In the genomic region with DNA sequence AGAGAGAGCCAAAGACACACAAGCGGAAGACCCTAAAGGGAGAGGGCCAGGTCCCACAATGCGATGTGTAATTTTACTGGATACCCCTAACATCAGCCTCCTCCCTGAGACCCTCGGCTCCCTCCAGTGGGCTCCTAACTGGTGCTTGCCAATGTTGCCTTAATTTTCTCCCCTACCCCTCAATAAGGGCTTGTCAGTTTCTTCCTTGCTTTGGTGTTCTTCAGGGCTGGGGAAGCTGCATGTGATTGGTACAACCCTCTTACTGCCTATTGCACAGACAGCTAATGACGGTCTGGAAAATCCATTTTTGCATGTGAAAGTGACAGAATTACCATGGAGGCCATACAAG, we compare ENCODE assay signal across 9 mouse cellular contexts. TPM values are rescaled to one million over a fixed set of nuclear protein-coding genes. Genes with fewer than 3 reads are reported as not detected.
DNase-seq lines count a peak whose midpoint lies in the region; ATAC-seq and TF ChIP-seq lines count a peak whose summit lies in the region.
"Had no signal": no experiment of that assay in that cellular context is flagged by ENCODE, and none has a peak within 500 bp of the region (broad histone marks: within the 10 kb centered on the region; RNA-seq: fewer than 3 reads in every experiment).

No protein-coding gene starts in this region.

- H3K4me3 ChIP-seq in kidney, embryonic 14.5 days (ENCODE audit: low read length), result peak overlapping the region; percentile 75
- H3K4me3 ChIP-seq in embryonic facial prominence, embryonic 10.5 days, result peak overlapping the region; percentile 90
- peak overlapping the region; percentile 6 for H3K4me3 ChIP-seq in hindbrain, postnatal 0 days (ENCODE audit: low read length)
- peak overlapping the region; percentile 84 for H3K4me3 ChIP-seq in midbrain, embryonic 15.5 days
- H3K4me3 ChIP-seq: layer of hippocampus, adult 2 months had no signal

- peak overlapping the region; percentile 92 for H3K4me2 ChIP-seq in kidney, embryonic 14.5 days (replicated peaks; ENCODE audit: low read depth, low read length)
- peak overlapping the region; percentile 95 for H3K4me2 ChIP-seq in hindbrain, postnatal 0 days (ENCODE audit: low read depth, low read length)
- peak overlapping the region; percentile 84 for H3K4me2 ChIP-seq in midbrain, embryonic 15.5 days

- H3K9ac ChIP-seq in kidney, embryonic 14.5 days (ENCODE audit: low read depth, low read length), result peak overlapping the region; percentile 28; the same call in 1 of the 2 replicates
- H3K9ac ChIP-seq in hindbrain, postnatal 0 days (replicated peaks; ENCODE audit: low read length), result peak overlapping the region; percentile 28; the same call in 1 of the 2 replicates
- H3K9ac ChIP-seq in midbrain, embryonic 15.5 days, result peak overlapping the region; percentile 12; the same call in 1 of the 2 replicates

- no peak for ATAC-seq in kidney, embryonic 14.5 days (ENCODE audit: low FRiP score, low TSS enrichment)
- ATAC-seq in hindbrain, postnatal 0 days, result no peak
- ATAC-seq in midbrain, embryonic 15.5 days (replicated peaks), result no peak

- DNase-seq in kidney, postnatal 14 days, result no peak
- no peak for DNase-seq in embryonic facial prominence, embryonic 10.5 days (ENCODE audit: low spot score)
- DNase-seq in hindbrain, postnatal 0 days (ENCODE audit: low spot score), result no peak
- no peak for DNase-seq in gastrocnemius, adult 18-20 months (ENCODE audit: low spot score)
- DNase-seq in cerebellum, adult 11 months, result no peak
- DNase-seq in thymus, postnatal 25 days, result no peak

- peak overlapping the region; percentile 81; the same call in 1 of the 2 replicates for H3K27ac ChIP-seq in kidney, embryonic 14.5 days (ENCODE audit: low read depth, low read length)
- peak overlapping the region; percentile 68 for H3K27ac ChIP-seq in embryonic facial prominence, embryonic 10.5 days (replicated peaks)
- H3K27ac ChIP-seq in hindbrain, postnatal 0 days, result no peak overlapping the region
- peak overlapping the region; percentile 48 for H3K27ac ChIP-seq in midbrain, embryonic 15.5 days
- H3K27ac ChIP-seq: layer of hippocampus, adult 2 months had no signal

- peaks cover 53% of the 10 kb centered on the region for H3K4me1 ChIP-seq in kidney, embryonic 14.5 days (ENCODE audit: control insufficient read depth, insufficient read depth, low read length)
- H3K4me1 ChIP-seq in embryonic facial prominence, embryonic 10.5 days, result peaks cover 72% of the 10 kb centered on the region
- H3K4me1 ChIP-seq in hindbrain, postnatal 0 days (ENCODE audit: insufficient read depth, low read length), result peaks cover 28% of the 10 kb centered on the region
- peaks cover 57% of the 10 kb centered on the region for H3K4me1 ChIP-seq in midbrain, embryonic 15.5 days

- H3K9me3 ChIP-seq in kidney, embryonic 14.5 days (ENCODE audit: control insufficient read depth, low read length), result no peaks in the 10 kb centered on the region
- H3K9me3 ChIP-seq in embryonic facial prominence, embryonic 10.5 days, result no peaks in the 10 kb centered on the region
- no peaks in the 10 kb centered on the region for H3K9me3 ChIP-seq in hindbrain, postnatal 0 days (ENCODE audit: low read length)
- H3K9me3 ChIP-seq in midbrain, embryonic 15.5 days, result no peaks in the 10 kb centered on the region

- no peak for TF ChIP-seq CTCF in hindbrain, postnatal 0 days (IDR thresholded peaks at IDR 0.05; ENCODE audit: low read depth)

- WGBS in kidney, embryonic 14.5 days, result 20% methylated on average over 4 of the region's 4 CpGs
- WGBS in embryonic facial prominence, embryonic 10.5 days, result 59% methylated on average over 4 of the region's 4 CpGs
- 17% methylated on average over 4 of the region's 4 CpGs for WGBS in hindbrain, postnatal 0 days
- WGBS in midbrain, embryonic 15.5 days, result 27% methylated on average over 4 of the region's 4 CpGs

- H3K27me3 ChIP-seq in kidney, embryonic 14.5 days (ENCODE audit: control insufficient read depth, insufficient read depth, low read length), result no peaks in the 10 kb centered on the region
- H3K27me3 ChIP-seq in embryonic facial prominence, embryonic 10.5 days (replicated peaks; ENCODE audit: low read depth, poor library complexity, severe bottlenecking), result no peaks in the 10 kb centered on the region
- no peaks in the 10 kb centered on the region for H3K27me3 ChIP-seq in hindbrain, postnatal 0 days (ENCODE audit: insufficient read depth, low read length)
- no peaks in the 10 kb centered on the region for H3K27me3 ChIP-seq in midbrain, embryonic 15.5 days (replicated peaks)

- H3K36me3 ChIP-seq in kidney, embryonic 14.5 days (ENCODE audit: control insufficient read depth, insufficient read depth, low read length), result peaks cover 11% of the 10 kb centered on the region; the same call in 1 of the 2 replicates
- H3K36me3 ChIP-seq in embryonic facial prominence, embryonic 10.5 days (replicated peaks), result peaks cover 28% of the 10 kb centered on the region
- H3K36me3 ChIP-seq in hindbrain, postnatal 0 days (ENCODE audit: insufficient read depth, low read length), result no peaks in the 10 kb centered on the region
- no peaks in the 10 kb centered on the region for H3K36me3 ChIP-seq in midbrain, embryonic 15.5 days (replicated peaks)

RNA-seq across cellular contexts. Expression of gene Lrrc75a, which starts 1.9 kb away (rescaled TPM):
- polyA plus RNA-seq in kidney, embryonic 14.5 days (2014; fragmentation: Nextera tagmentation; extraction: Ambion mirVana), result 16.4 and 18.7 TPM in 2 replicates
- polyA plus RNA-seq in embryonic facial prominence, embryonic 10.5 days (2016; fragmentation: Nextera tagmentation; extraction: Ambion mirVana), result 11.2 and 12.9 TPM in 2 replicates
- 26.0 and 29.7 TPM in 2 replicates for total RNA-seq in hindbrain, postnatal 0 days (2014; rRNA removed)
- 6.4 and 6.9 TPM in 2 replicates for polyA plus RNA-seq in hindbrain, postnatal 0 days (2015; fragmentation: Nextera tagmentation; extraction: Ambion mirVana)
- polyA plus RNA-seq in midbrain, embryonic 15.5 days (2015; fragmentation: Nextera tagmentation; extraction: Ambion mirVana), result 12.1 and 12.4 TPM in 2 replicates
- total RNA-seq in gastrocnemius, adult 18-20 months (2021), result 1 to 10 TPM; 3.2 to 3.5 TPM

RNA-seq across cellular contexts. Expression of gene Mmgt2, which starts 2.0 kb away (rescaled TPM):
- polyA plus RNA-seq in kidney, embryonic 14.5 days (2014; fragmentation: Nextera tagmentation; extraction: Ambion mirVana), result 63.4 and 63.8 TPM in 2 replicates
- 41.9 and 44.2 TPM in 2 replicates for polyA plus RNA-seq in embryonic facial prominence, embryonic 10.5 days (2016; fragmentation: Nextera tagmentation; extraction: Ambion mirVana)
- total RNA-seq in hindbrain, postnatal 0 days (2014; rRNA removed), result 15.6 and 43.9 TPM in 2 replicates
- 22.6 and 28.1 TPM in 2 replicates for polyA plus RNA-seq in hindbrain, postnatal 0 days (2015; fragmentation: Nextera tagmentation; extraction: Ambion mirVana)
- polyA plus RNA-seq in midbrain, embryonic 15.5 days (2015; fragmentation: Nextera tagmentation; extraction: Ambion mirVana), result 21.6 and 23.3 TPM in 2 replicates
- total RNA-seq in gastrocnemius, adult 18-20 months (2021), result 1 to 10 TPM; 3.3 to 3.6 TPM

Comparison
In these comparisons a context has a peak if more than half of its experiments do, and no peak if none do; other contexts are left out.
1. H3K4me3 ChIP-seq: peak in every context shown above with its lines; median percentile 90 in embryonic facial prominence, embryonic 10.5 days; 84 in midbrain, embryonic 15.5 days; 75 in kidney, embryonic 14.5 days; 6 in hindbrain, postnatal 0 days.